Mouse (Mus musculus): ENCODE measurements around the gene Rpl6. TPM values are rescaled to one million over a fixed set of nuclear protein-coding genes. Genes with fewer than 3 reads are reported as not detected.

Rpl6 gene
- polyA plus RNA-seq, 1 experiment from 2014 or later = 696 TPM

GRCm38 (mm10) chr5:121169588-121169987 lies 34.7 kb upstream of the Rpl6 start:
- H3K27ac ChIP-seq (replicated peaks; ENCODE audit: low read depth, low read length) = no peak overlapping the region
- no peaks in the 10 kb centered on the region for H3K9me3 ChIP-seq (ENCODE audit: control insufficient read depth, low read length)
- no peaks in the 10 kb centered on the region for H3K27me3 ChIP-seq (replicated peaks; ENCODE audit: control insufficient read depth, insufficient read depth, low read length)
- 84% methylated on average over 2 of the region's 2 CpGs for WGBS
- ATAC-seq (ENCODE audit: low read depth) (no peak), DNase-seq (ENCODE audit: low spot score) (no peak)
- H3K4me1 ChIP-seq (ENCODE audit: control insufficient read depth, insufficient read depth, low read length) = no peaks in the 10 kb centered on the region
- H3K36me3 ChIP-seq (ENCODE audit: control insufficient read depth, insufficient read depth, low read length) = peaks cover 58% of the 10 kb centered on the region
- no peak overlapping the region for H3K4me3 ChIP-seq (ENCODE audit: low read depth, low read length)
- no peak overlapping the region for H3K9ac ChIP-seq (ENCODE audit: low read depth, low read length)
- H3K4me2 ChIP-seq (ENCODE audit: low read depth, low read length) = no peak overlapping the region

- Histone ChIP-seq H3K27ac (replicated peaks; ENCODE audit: low read depth, low read length) (no peak overlapping the region), H3K27me3 (replicated peaks; ENCODE audit: control insufficient read depth, insufficient read depth, low read length) (no peaks in the 10 kb centered on the region), H3K4me2 (ENCODE audit: low read depth, low read length) (no peak overlapping the region), H3K4me3 (ENCODE audit: low read depth, low read length) (no peak overlapping the region), H3K4me1 (ENCODE audit: control insufficient read depth, insufficient read depth, low read length) (no peaks in the 10 kb centered on the region), H3K36me3 (ENCODE audit: control insufficient read depth, insufficient read depth, low read length) (peaks cover 31% of the 10 kb centered on the region), H3K9ac (ENCODE audit: low read depth, low read length) (no peak overlapping the region), H3K9me3 (ENCODE audit: control insufficient read depth, low read length) (no peaks in the 10 kb centered on the region)
- DNase-seq (ENCODE audit: low spot score) (no peak), ATAC-seq (ENCODE audit: low read depth) (no peak)
- 87% methylated on average over 4 of the region's 4 CpGs for WGBS
Observed at GRCm38 (mm10) chr5:121172835-121173234, 31.4 kb upstream of the Rpl6 start.

- H3K27ac ChIP-seq (replicated peaks; ENCODE audit: low read depth, low read length) = no peak overlapping the region
- H3K27me3 ChIP-seq (replicated peaks; ENCODE audit: control insufficient read depth, insufficient read depth, low read length) = no peaks in the 10 kb centered on the region
- ATAC-seq (ENCODE audit: low read depth) (no peak), DNase-seq (ENCODE audit: low spot score) (no peak)
- no peaks in the 10 kb centered on the region for H3K9me3 ChIP-seq (ENCODE audit: control insufficient read depth, low read length)
- H3K4me1 ChIP-seq (ENCODE audit: control insufficient read depth, insufficient read depth, low read length) = no peaks in the 10 kb centered on the region
- H3K4me3 ChIP-seq (ENCODE audit: low read depth, low read length) = no peak overlapping the region
- peaks cover 6% of the 10 kb centered on the region; the same call in 1 of the 2 replicates for H3K36me3 ChIP-seq (ENCODE audit: control insufficient read depth, insufficient read depth, low read length)
- WGBS = 83% methylated on average over 9 of the region's 9 CpGs
- H3K9ac ChIP-seq (ENCODE audit: low read depth, low read length) = no peak overlapping the region
- H3K4me2 ChIP-seq (ENCODE audit: low read depth, low read length) = no peak overlapping the region
Observed at GRCm38 (mm10) chr5:121179077-121179857, 25.0 kb upstream of the Rpl6 start.

- Histone ChIP-seq H3K4me2 (ENCODE audit: low read depth, low read length) (no peak overlapping the region), H3K27me3 (replicated peaks; ENCODE audit: control insufficient read depth, insufficient read depth, low read length) (no peaks in the 10 kb centered on the region), H3K4me3 (ENCODE audit: low read depth, low read length) (no peak overlapping the region), H3K9ac (ENCODE audit: low read depth, low read length) (no peak overlapping the region), H3K9me3 (ENCODE audit: control insufficient read depth, low read length) (no peaks in the 10 kb centered on the region), H3K27ac (replicated peaks; ENCODE audit: low read depth, low read length) (no peak overlapping the region), H3K36me3 (ENCODE audit: control insufficient read depth, insufficient read depth, low read length) (no peaks in the 10 kb centered on the region), H3K4me1 (ENCODE audit: control insufficient read depth, insufficient read depth, low read length) (no peaks in the 10 kb centered on the region)
- 72% methylated on average over 9 of the region's 9 CpGs for WGBS
- no peak for DNase-seq (ENCODE audit: low spot score)
- ATAC-seq (ENCODE audit: low read depth) = no peak
Observed at GRCm38 (mm10) chr5:121183269-121183668, 21.0 kb upstream of the Rpl6 start.

- no peak overlapping the region for H3K4me2 ChIP-seq (ENCODE audit: low read depth, low read length)
- no peaks in the 10 kb centered on the region for H3K9me3 ChIP-seq (ENCODE audit: control insufficient read depth, low read length)
- H3K36me3 ChIP-seq (ENCODE audit: control insufficient read depth, insufficient read depth, low read length) = no peaks in the 10 kb centered on the region
- H3K4me1 ChIP-seq (ENCODE audit: control insufficient read depth, insufficient read depth, low read length) = peaks cover 3% of the 10 kb centered on the region; the same call in 1 of the 2 replicates
- no peak overlapping the region for H3K27ac ChIP-seq (replicated peaks; ENCODE audit: low read depth, low read length)
- no peak for ATAC-seq (ENCODE audit: low read depth)
- H3K27me3 ChIP-seq (replicated peaks; ENCODE audit: control insufficient read depth, insufficient read depth, low read length) = no peaks in the 10 kb centered on the region
- no peak overlapping the region for H3K4me3 ChIP-seq (ENCODE audit: low read depth, low read length)
- no peak for DNase-seq (ENCODE audit: low spot score)
- no peak overlapping the region for H3K9ac ChIP-seq (ENCODE audit: low read depth, low read length)
- 84% methylated on average over 2 of the region's 2 CpGs for WGBS
Observed at GRCm38 (mm10) chr5:121184375-121184774, 19.9 kb upstream of the Rpl6 start.

- ATAC-seq (ENCODE audit: low read depth) (no peak), DNase-seq (ENCODE audit: low spot score) (peak; percentile 12)
- Histone ChIP-seq H3K27me3 (replicated peaks; ENCODE audit: control insufficient read depth, insufficient read depth, low read length) (no peaks in the 10 kb centered on the region), H3K9ac (ENCODE audit: low read depth, low read length) (0 out of 2 replicates have a peak overlapping the region, but pooled peaks have one; percentile 5), H3K4me3 (ENCODE audit: low read depth, low read length) (no peak overlapping the region), H3K4me2 (ENCODE audit: low read depth, low read length) (no peak overlapping the region), H3K27ac (replicated peaks; ENCODE audit: low read depth, low read length) (no peak overlapping the region), H3K4me1 (ENCODE audit: control insufficient read depth, insufficient read depth, low read length) (peaks cover 4% of the 10 kb centered on the region; the same call in 1 of the 2 replicates), H3K9me3 (ENCODE audit: control insufficient read depth, low read length) (no peaks in the 10 kb centered on the region), H3K36me3 (ENCODE audit: control insufficient read depth, insufficient read depth, low read length) (no peaks in the 10 kb centered on the region)
- 49% methylated on average over 11 of the region's 11 CpGs for WGBS
Observed at GRCm38 (mm10) chr5:121184945-121185551, 19.2 kb upstream of the Rpl6 start.

DNA sequence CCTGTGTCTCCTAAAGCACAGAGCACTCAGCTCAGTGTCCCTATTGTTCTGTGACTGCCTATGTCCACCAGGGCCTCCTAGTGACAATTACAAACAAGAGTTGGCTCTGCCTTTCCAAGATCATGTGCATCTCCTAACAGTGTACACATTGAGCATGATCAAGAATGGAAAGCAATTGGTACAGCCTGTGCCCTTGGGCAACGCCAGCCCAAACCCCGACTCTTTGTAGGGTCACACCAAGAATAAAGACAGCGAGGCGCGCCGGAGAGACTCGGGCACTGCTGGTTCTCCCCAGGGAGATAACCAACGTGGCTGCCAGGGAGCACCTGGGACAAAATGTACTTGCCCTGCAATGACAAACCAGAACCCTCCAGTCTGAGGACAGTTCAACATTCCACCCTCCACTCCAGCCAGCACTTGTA lies 16.7 kb upstream of the Rpl6 start:
- Histone ChIP-seq H3K36me3 (ENCODE audit: control insufficient read depth, insufficient read depth, low read length) (no peaks in the 10 kb centered on the region), H3K9me3 (ENCODE audit: control insufficient read depth, low read length) (no peaks in the 10 kb centered on the region), H3K4me2 (ENCODE audit: low read depth, low read length) (no peak overlapping the region), H3K4me1 (ENCODE audit: control insufficient read depth, insufficient read depth, low read length) (peaks cover 10% of the 10 kb centered on the region; the same call in 1 of the 2 replicates), H3K9ac (ENCODE audit: low read depth, low read length) (no peak overlapping the region), H3K4me3 (ENCODE audit: low read depth, low read length) (no peak overlapping the region), H3K27me3 (replicated peaks; ENCODE audit: control insufficient read depth, insufficient read depth, low read length) (no peaks in the 10 kb centered on the region), H3K27ac (replicated peaks; ENCODE audit: low read depth, low read length) (no peak overlapping the region)
- ATAC-seq (ENCODE audit: low read depth) (no peak), DNase-seq (ENCODE audit: low spot score) (no peak)
- 87% methylated on average over 8 of the region's 8 CpGs for WGBS

DNA sequence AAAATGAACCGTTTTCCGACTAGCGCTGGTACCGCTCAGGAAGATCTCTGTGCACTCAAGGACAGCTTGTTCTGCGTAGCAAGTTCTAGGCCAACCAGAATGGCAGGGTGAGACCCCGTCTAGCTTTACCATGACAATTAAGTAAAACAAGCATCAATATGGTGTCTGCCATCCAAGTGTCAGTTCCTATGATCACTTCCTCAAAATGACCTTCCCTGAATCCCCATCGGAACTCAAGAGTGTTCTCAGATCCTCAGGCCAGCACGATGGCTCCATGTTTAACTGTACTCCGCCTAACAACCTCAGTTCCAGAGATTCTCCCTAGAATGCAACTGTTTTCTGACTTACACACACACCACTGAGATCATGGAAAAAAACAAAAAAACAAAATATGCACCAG lies 16.0 kb upstream of the Rpl6 start:
- Histone ChIP-seq H3K9me3 (ENCODE audit: control insufficient read depth, low read length) (no peaks in the 10 kb centered on the region), H3K9ac (ENCODE audit: low read depth, low read length) (no peak overlapping the region), H3K27ac (replicated peaks; ENCODE audit: low read depth, low read length) (no peak overlapping the region), H3K27me3 (replicated peaks; ENCODE audit: control insufficient read depth, insufficient read depth, low read length) (no peaks in the 10 kb centered on the region), H3K4me3 (ENCODE audit: low read depth, low read length) (no peak overlapping the region), H3K36me3 (ENCODE audit: control insufficient read depth, insufficient read depth, low read length) (no peaks in the 10 kb centered on the region), H3K4me1 (ENCODE audit: control insufficient read depth, insufficient read depth, low read length) (peaks cover 10% of the 10 kb centered on the region; the same call in 1 of the 2 replicates), H3K4me2 (ENCODE audit: low read depth, low read length) (no peak overlapping the region)
- ATAC-seq (ENCODE audit: low read depth) (no peak), DNase-seq (ENCODE audit: low spot score) (no peak)
- WGBS = 93% methylated on average over 9 of the region's 9 CpGs
